Mouse (Mus musculus) spleen, adult 2 months (tissue): ENCODE measurements around the gene Olfr155.
A peak's percentile ranks its signal among the peaks of the same experiment; 100 is the strongest.

ENCODE experiments used
- CTCF ChIP-seq: fragments of 200-500 bp; IDR thresholded peaks from 2 replicates; pipeline ENCODE4 v1.5.1; 2011; ENCODE audit warnings: mild to moderate bottlenecking, inconsistent platforms; ENCODE audit not compliant: insufficient read depth, insufficient read length, insufficient replicate concordance; ENCODE audit errors: extremely low read depth
- POLR2A ChIP-seq: fragments of 200-500 bp; IDR thresholded peaks from 2 replicates; pipeline ENCODE4 v1.6.1; 2011; ENCODE audit warnings: low read depth, low read length, inconsistent platforms

- TF ChIP-seq CTCF (peak; percentile 69; the same call in 1 of the 2 replicates), POLR2A (no peak)
Measured at GRCm38 (mm10) chr4:43860744-43861519, 9.6 kb downstream of the Olfr155 start.
